ENCODE assay signal across 10 mouse cellular contexts in genomic region chr10:80143664-80144063, GRCm38 (mm10). TPM values are rescaled to one million over a fixed set of nuclear protein-coding genes. Genes with fewer than 3 reads are reported as not detected.
DNase-seq lines count a peak whose midpoint lies in the region; ATAC-seq and TF ChIP-seq lines count a peak whose summit lies in the region.
"Had no signal": no experiment of that assay in that cellular context is flagged by ENCODE, and none has a peak within 500 bp of the region (broad histone marks: within the 10 kb centered on the region; RNA-seq: fewer than 3 reads in every experiment).

No protein-coding gene starts in this region.

- no peak for ATAC-seq in kidney, embryonic 15.5 days (replicated peaks; ENCODE audit: low FRiP score)
- ATAC-seq in intestine, postnatal 0 days = no peak

- no peaks in the 10 kb centered on the region for H3K9me3 ChIP-seq in kidney, embryonic 15.5 days (replicated peaks)
- H3K9me3 ChIP-seq in intestine, postnatal 0 days (ENCODE audit: control insufficient read depth) = no peaks in the 10 kb centered on the region

- TF ChIP-seq CTCF in intestine, postnatal 0 days (IDR thresholded peaks at IDR 0.05; ENCODE audit: low read depth) = no peak

- H3K27me3 ChIP-seq in kidney, embryonic 15.5 days = no peaks in the 10 kb centered on the region
- 0 out of 2 replicates have a peak, but pooled peaks cover under 1% of the 10 kb centered on the region for H3K27me3 ChIP-seq in intestine, postnatal 0 days (replicated peaks; ENCODE audit: control insufficient read depth, insufficient read depth, low read length)

- peaks cover 38% of the 10 kb centered on the region for H3K36me3 ChIP-seq in kidney, embryonic 15.5 days
- peaks cover 29% of the 10 kb centered on the region for H3K36me3 ChIP-seq in intestine, postnatal 0 days (ENCODE audit: control insufficient read depth, insufficient read depth)

- no peak overlapping the region for H3K27ac ChIP-seq in kidney, embryonic 15.5 days
- H3K27ac ChIP-seq in intestine, postnatal 0 days (ENCODE audit: low read depth, low read length) = peak overlapping the region; percentile 15; the same call in 1 of the 2 replicates

- no peak overlapping the region for H3K9ac ChIP-seq in kidney, embryonic 15.5 days
- no peak overlapping the region for H3K9ac ChIP-seq in intestine, postnatal 0 days (ENCODE audit: low read depth, low read length)

- DNase-seq in cerebellum, adult 9-11 months = peak; percentile 70
- no peak for DNase-seq in cerebellum, adult 11-12 months
- no peak for DNase-seq in kidney, postnatal 10 days
- peak; percentile 1 for DNase-seq in T-cell, adult 2 months (ENCODE audit: low spot score)
- DNase-seq in embryo, embryonic 10 days (ENCODE audit: low spot score) = no peak
- DNase-seq in left cerebral cortex, postnatal 25 days (ENCODE audit: low spot score in 2 of 2) = no peak
- DNase-seq: cerebellum, adult 11 months; retina, postnatal 1 day had no signal

- intact Hi-C loops in left cerebral cortex, postnatal 25 days (cut with DNase I) = no loop called here

- H3K4me2 ChIP-seq in kidney, embryonic 15.5 days = peak overlapping the region; percentile 83; the same call in 1 of the 2 replicates
- peak overlapping the region; percentile 83 for H3K4me2 ChIP-seq in intestine, postnatal 0 days (replicated peaks; ENCODE audit: low read depth)

- WGBS in kidney, embryonic 15.5 days = 92% methylated on average over 7 of the region's 7 CpGs
- 94% methylated on average over 7 of the region's 7 CpGs for WGBS in intestine, postnatal 0 days

- H3K4me3 ChIP-seq in kidney, embryonic 15.5 days (replicated peaks) = peak overlapping the region; percentile 86
- no peak overlapping the region for H3K4me3 ChIP-seq in intestine, postnatal 0 days (ENCODE audit: low read depth, low read length)

- H3K4me1 ChIP-seq in kidney, embryonic 15.5 days = peaks cover 81% of the 10 kb centered on the region
- 0 out of 2 replicates have a peak, but pooled peaks cover 5% of the 10 kb centered on the region for H3K4me1 ChIP-seq in intestine, postnatal 0 days (replicated peaks; ENCODE audit: control insufficient read depth, insufficient read depth, low read length)

RNA-seq across cellular contexts. Expression of gene Cbarp, which starts 3.0 kb away (rescaled TPM):
- 5.7 and 6.1 TPM in 2 replicates for polyA plus RNA-seq in kidney, embryonic 15.5 days (2015; fragmentation: Nextera tagmentation; extraction: Ambion mirVana)
- 2.1 and 2.7 TPM in 2 replicates for polyA plus RNA-seq in intestine, postnatal 0 days (2015; fragmentation: Nextera tagmentation; extraction: Ambion mirVana)
- 100 to 1,000 TPM; 487 TPM for total RNA-seq in left cerebral cortex, postnatal 25 days (2021)

RNA-seq across cellular contexts. Expression of gene Midn, which starts 4.4 kb away (rescaled TPM):
- 18.8 and 19.5 TPM in 2 replicates for polyA plus RNA-seq in kidney, embryonic 15.5 days (2015; fragmentation: Nextera tagmentation; extraction: Ambion mirVana)
- 18.1 and 19.5 TPM in 2 replicates for polyA plus RNA-seq in intestine, postnatal 0 days (2015; fragmentation: Nextera tagmentation; extraction: Ambion mirVana)
- 10 to 100 TPM; 74.3 to 98.7 TPM for total RNA-seq in left cerebral cortex, postnatal 25 days (2021)

RNA-seq across cellular contexts. Expression of gene Atp5d, which starts 5.2 kb away (rescaled TPM):
- polyA plus RNA-seq in kidney, embryonic 15.5 days (2015; fragmentation: Nextera tagmentation; extraction: Ambion mirVana) = 594 and 612 TPM in 2 replicates
- polyA plus RNA-seq in intestine, postnatal 0 days (2015; fragmentation: Nextera tagmentation; extraction: Ambion mirVana) = 1,009 and 1,013 TPM in 2 replicates
- 100 to 1,000 TPM; 372 to 381 TPM for total RNA-seq in left cerebral cortex, postnatal 25 days (2021)

RNA-seq across cellular contexts. Expression of gene Cirbp, which starts 22.1 kb away (rescaled TPM):
- 95.1 and 111 TPM in 2 replicates for polyA plus RNA-seq in kidney, embryonic 15.5 days (2015; fragmentation: Nextera tagmentation; extraction: Ambion mirVana)
- polyA plus RNA-seq in intestine, postnatal 0 days (2015; fragmentation: Nextera tagmentation; extraction: Ambion mirVana) = 222 and 228 TPM in 2 replicates
- total RNA-seq in left cerebral cortex, postnatal 25 days (2021) = 10 to 100 TPM; 77.3 to 90.1 TPM

RNA-seq across cellular contexts. Expression of gene Stk11, which starts 28.1 kb away (rescaled TPM):
- 15.0 and 22.4 TPM in 2 replicates for polyA plus RNA-seq in kidney, embryonic 15.5 days (2015; fragmentation: Nextera tagmentation; extraction: Ambion mirVana)
- 11.7 and 12.4 TPM in 2 replicates for polyA plus RNA-seq in intestine, postnatal 0 days (2015; fragmentation: Nextera tagmentation; extraction: Ambion mirVana)
- 10 to 100 TPM; 92.1 to 95.0 TPM for total RNA-seq in left cerebral cortex, postnatal 25 days (2021)

Comparison
In these comparisons a context has a peak if more than half of its experiments do, and no peak if none do; other contexts are left out.
1. DNase-seq: peak in cerebellum, adult 9-11 months (single experiment) and T-cell, adult 2 months (single experiment); none in cerebellum, adult 11-12 months (single experiment), kidney, postnatal 10 days (single experiment), embryo, embryonic 10 days (single experiment) and left cerebral cortex, postnatal 25 days (0 of 2).